Mouse (Mus musculus) liver, adult 2 months (tissue): ENCODE data around the gene Dars.

ENCODE experiments used
- CTCF ChIP-seq: fragments of 200-500 bp; IDR thresholded peaks from 2 replicates; pipeline ENCODE4 v1.5.1; 2011; ENCODE audit warnings: low read depth, low read length, control low read depth
- POLR2A ChIP-seq: fragments of 200-500 bp; IDR thresholded peaks from 2 replicates; pipeline ENCODE4 v1.6.1; 2011; ENCODE audit warnings: low read length, control low read depth; ENCODE audit not compliant: insufficient read depth; ENCODE audit errors: extremely low read depth

DNA sequence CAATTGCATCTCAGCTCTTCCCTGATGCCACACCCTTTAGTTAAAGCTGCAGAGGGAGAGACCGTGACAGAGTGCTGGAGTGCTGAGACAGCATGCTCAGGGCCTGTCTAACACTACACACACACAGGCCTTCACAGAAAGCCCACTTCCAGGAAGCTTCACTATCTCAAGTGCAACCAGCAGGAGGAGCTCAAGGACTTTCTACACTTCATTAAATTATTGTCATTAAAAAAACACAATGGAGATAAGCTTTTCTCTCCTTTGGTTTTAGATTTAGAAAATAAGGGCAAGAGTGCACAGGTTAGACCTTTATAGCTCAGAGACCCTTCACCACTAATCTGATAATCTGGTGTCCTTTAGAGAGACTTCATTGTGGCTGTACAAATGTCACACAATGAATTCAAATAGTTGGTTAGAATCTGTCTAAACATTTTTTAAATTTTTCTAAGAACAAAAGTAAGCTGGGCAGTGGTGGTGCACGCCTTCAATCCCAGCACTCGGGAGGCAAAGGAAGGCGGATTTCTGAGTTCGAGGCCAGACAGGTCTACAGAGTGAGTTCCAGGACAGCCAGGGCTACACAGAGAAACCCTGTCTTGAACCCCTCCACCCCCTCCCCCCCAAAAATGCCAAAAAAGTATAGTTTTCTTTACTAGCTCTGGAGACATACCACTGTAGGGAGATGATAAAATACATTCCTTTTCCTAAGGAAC, 48.3 kb downstream of the Dars start:
- no peak for TF ChIP-seq POLR2A
- peak; percentile 19; the same call in 1 of the 2 replicates for TF ChIP-seq CTCF
